30 mouse cellular contexts compared by ENCODE assay signal in genomic region chr4:105358725-105359124, GRCm38 (mm10).
DNase-seq lines count a peak whose midpoint lies in the region; ATAC-seq and TF ChIP-seq lines count a peak whose summit lies in the region.
"Had no signal": no experiment of that assay in that cellular context is flagged by ENCODE, and none has a peak within 500 bp of the region (broad histone marks: within the 10 kb centered on the region; RNA-seq: fewer than 3 reads in every experiment).

No protein-coding gene starts in this region.

- no peak for TF ChIP-seq CTCF in lung, embryonic 14.5 days (IDR thresholded peaks at IDR 0.05; ENCODE audit: low read depth)
- no peak for TF ChIP-seq CTCF in lung, adult 2 months (IDR thresholded peaks at IDR 0.05; ENCODE audit: insufficient read depth, low read length)
- TF ChIP-seq CTCF in midbrain, postnatal 0 days (IDR thresholded peaks at IDR 0.05): no peak
- TF ChIP-seq CTCF in thymus, adult 2 months (IDR thresholded peaks at IDR 0.05; ENCODE audit: borderline replicate concordance, control insufficient read depth, extremely low read depth, insufficient read depth, low read length, poor library complexity): no peak

- no peaks in the 10 kb centered on the region for H3K36me3 ChIP-seq in lung, embryonic 14.5 days (ENCODE audit: insufficient read depth)
- no peaks in the 10 kb centered on the region for H3K36me3 ChIP-seq in midbrain, postnatal 0 days (ENCODE audit: insufficient read depth, low read length)
- no peaks in the 10 kb centered on the region for H3K36me3 ChIP-seq in midbrain, embryonic 11.5 days (ENCODE audit: control insufficient read depth, insufficient read depth, low read length)
- H3K36me3 ChIP-seq in limb, embryonic 14.5 days (ENCODE audit: control insufficient read depth, insufficient read depth, low read length): no peaks in the 10 kb centered on the region
- no peaks in the 10 kb centered on the region for H3K36me3 ChIP-seq in thymus, adult 2 months (ENCODE audit: control insufficient read depth, insufficient read depth, low read length)
- H3K36me3 ChIP-seq: embryonic facial prominence, embryonic 13.5 days; forebrain, embryonic 10.5 days; limb, embryonic 12.5 days; midbrain, embryonic 10.5 days; neural tube, embryonic 12.5 days had no signal

- no peaks in the 10 kb centered on the region for H3K4me1 ChIP-seq in lung, embryonic 14.5 days (ENCODE audit: insufficient read depth)
- H3K4me1 ChIP-seq in lung, adult 2 months (ENCODE audit: control insufficient read depth, insufficient read depth, low read length): no peaks in the 10 kb centered on the region
- no peaks in the 10 kb centered on the region for H3K4me1 ChIP-seq in midbrain, postnatal 0 days (ENCODE audit: insufficient read depth, low read length)
- peaks cover 5% of the 10 kb centered on the region; the same call in 1 of the 2 replicates for H3K4me1 ChIP-seq in midbrain, embryonic 11.5 days (ENCODE audit: control insufficient read depth, insufficient read depth, low read length)
- 0 out of 2 replicates have a peak, but pooled peaks cover 3% of the 10 kb centered on the region for H3K4me1 ChIP-seq in limb, embryonic 14.5 days (ENCODE audit: control insufficient read depth, insufficient read depth, low read length)
- H3K4me1 ChIP-seq in thymus, adult 2 months (replicated peaks; ENCODE audit: control insufficient read depth, insufficient read depth, low read length): no peaks in the 10 kb centered on the region
- H3K4me1 ChIP-seq: embryonic facial prominence, embryonic 13.5 days had no signal

- peak; percentile 39 for DNase-seq in adrenal gland, postnatal 10 days
- DNase-seq in adrenal gland, adult 18-20 months (ENCODE audit: low spot score in 2 of 2): no peak
- DNase-seq in lung, embryonic 14.5 days: peak; percentile 89
- DNase-seq in lung, adult 2 months: no peak
- peak; percentile 31 for DNase-seq in midbrain, postnatal 0 days (ENCODE audit: low spot score)
- DNase-seq in midbrain, embryonic 11.5 days (ENCODE audit: low spot score, missing footprints): no peak
- peak; percentile 20 for DNase-seq in limb, embryonic 14.5 days (ENCODE audit: low spot score)
- DNase-seq in thymus, adult 2 months: no peak
- DNase-seq: cerebellum, adult 11 months; cerebellum, adult 9-10 months; forebrain, postnatal 0 days; gastrocnemius, postnatal 10 days; heart, postnatal 14 days; kidney, adult 9 months; kidney, postnatal 14 days; layer of hippocampus, adult 9-11 months; right cerebral cortex, adult 18-20 months; right cerebral cortex, postnatal 4 days; thymus, adult 18-20 months; thymus, postnatal 36 days had no signal

- ATAC-seq in lung, embryonic 14.5 days (ENCODE audit: insufficient read depth): peak; percentile 85
- no peak for ATAC-seq in midbrain, postnatal 0 days (ENCODE audit: low FRiP score)
- no peak for ATAC-seq in midbrain, embryonic 11.5 days (ENCODE audit: low FRiP score)
- ATAC-seq in limb, embryonic 14.5 days (ENCODE audit: low FRiP score, low read depth): no peak
- ATAC-seq: forebrain, postnatal 0 days; intestine, postnatal 0 days; midbrain, embryonic 16.5 days had no signal

- H3K27me3 ChIP-seq in lung, embryonic 14.5 days (ENCODE audit: insufficient read depth, low read length): no peaks in the 10 kb centered on the region
- H3K27me3 ChIP-seq in midbrain, postnatal 0 days (ENCODE audit: insufficient read depth, low read length): no peaks in the 10 kb centered on the region
- H3K27me3 ChIP-seq in midbrain, embryonic 11.5 days (ENCODE audit: control insufficient read depth, insufficient read depth, low read length): no peaks in the 10 kb centered on the region
- no peaks in the 10 kb centered on the region for H3K27me3 ChIP-seq in limb, embryonic 14.5 days (ENCODE audit: control insufficient read depth, insufficient read depth, low read length)
- no peaks in the 10 kb centered on the region for H3K27me3 ChIP-seq in thymus, adult 2 months (ENCODE audit: control insufficient read depth, insufficient read depth, low read length)
- H3K27me3 ChIP-seq: embryonic facial prominence, embryonic 13.5 days; limb, embryonic 12.5 days; neural tube, embryonic 12.5 days had no signal

- WGBS in lung, embryonic 14.5 days: 25% methylated on average over 2 of the region's 2 CpGs
- 15% methylated on average over 2 of the region's 2 CpGs for WGBS in lung, adult 2 months
- 67% methylated on average over 2 of the region's 2 CpGs for WGBS in midbrain, postnatal 0 days
- WGBS in midbrain, embryonic 11.5 days: 88% methylated on average over 2 of the region's 2 CpGs
- WGBS in limb, embryonic 14.5 days: 9% methylated on average over 2 of the region's 2 CpGs
- WGBS in thymus, adult 2 months: 35% methylated on average over 2 of the region's 2 CpGs

- no peak overlapping the region for H3K9ac ChIP-seq in lung, embryonic 14.5 days
- H3K9ac ChIP-seq in midbrain, postnatal 0 days (replicated peaks; ENCODE audit: low read length, poor library complexity, severe bottlenecking): no peak overlapping the region
- no peak overlapping the region for H3K9ac ChIP-seq in midbrain, embryonic 11.5 days (ENCODE audit: low read length)
- no peak overlapping the region for H3K9ac ChIP-seq in limb, embryonic 14.5 days (ENCODE audit: low read depth, low read length, severe bottlenecking)
- H3K9ac ChIP-seq: embryonic facial prominence, embryonic 13.5 days; forebrain, postnatal 0 days; limb, embryonic 12.5 days; neural tube, embryonic 12.5 days had no signal

- H3K9me3 ChIP-seq in lung, embryonic 14.5 days (ENCODE audit: low read depth, low read length): no peaks in the 10 kb centered on the region
- no peaks in the 10 kb centered on the region for H3K9me3 ChIP-seq in midbrain, postnatal 0 days (ENCODE audit: low read length)
- no peaks in the 10 kb centered on the region for H3K9me3 ChIP-seq in midbrain, embryonic 11.5 days (ENCODE audit: control insufficient read depth, low read length)
- no peaks in the 10 kb centered on the region for H3K9me3 ChIP-seq in limb, embryonic 14.5 days (ENCODE audit: control insufficient read depth, low read length)
- H3K9me3 ChIP-seq: embryonic facial prominence, embryonic 13.5 days; forebrain, embryonic 10.5 days; limb, embryonic 12.5 days; midbrain, embryonic 10.5 days; neural tube, embryonic 12.5 days had no signal

- no peak overlapping the region for H3K27ac ChIP-seq in lung, embryonic 14.5 days (ENCODE audit: low read depth)
- no peak overlapping the region for H3K27ac ChIP-seq in midbrain, postnatal 0 days (ENCODE audit: low read depth, low read length)
- no peak overlapping the region for H3K27ac ChIP-seq in midbrain, embryonic 11.5 days (ENCODE audit: low read depth, low read length)
- no peak overlapping the region for H3K27ac ChIP-seq in limb, embryonic 14.5 days (replicated peaks; ENCODE audit: low read depth, low read length)
- no peak overlapping the region for H3K27ac ChIP-seq in thymus, adult 2 months (ENCODE audit: control insufficient read depth, insufficient read depth, low read length)
- H3K27ac ChIP-seq: embryonic facial prominence, embryonic 13.5 days; forebrain, embryonic 10.5 days; limb, embryonic 12.5 days; midbrain, embryonic 10.5 days; neural tube, embryonic 12.5 days; stomach, postnatal 0 days had no signal

- H3K4me2 ChIP-seq in lung, embryonic 14.5 days: no peak overlapping the region
- no peak overlapping the region for H3K4me2 ChIP-seq in midbrain, postnatal 0 days (ENCODE audit: low read depth, low read length, poor library complexity, severe bottlenecking)
- H3K4me2 ChIP-seq in midbrain, embryonic 11.5 days: no peak overlapping the region
- no peak overlapping the region for H3K4me2 ChIP-seq in limb, embryonic 14.5 days (replicated peaks; ENCODE audit: low read depth, low read length, severe bottlenecking)
- H3K4me2 ChIP-seq: embryonic facial prominence, embryonic 13.5 days; limb, embryonic 12.5 days; liver, embryonic 11.5 days; neural tube, embryonic 12.5 days had no signal

- H3K4me3 ChIP-seq in lung, embryonic 14.5 days (ENCODE audit: low read depth, low read length): no peak overlapping the region
- no peak overlapping the region for H3K4me3 ChIP-seq in lung, adult 2 months (replicated peaks; ENCODE audit: extremely low read depth, low read depth, low read length)
- H3K4me3 ChIP-seq in midbrain, postnatal 0 days (ENCODE audit: low read depth, low read length): no peak overlapping the region
- no peak overlapping the region for H3K4me3 ChIP-seq in midbrain, embryonic 11.5 days (ENCODE audit: low read depth, low read length)
- no peak overlapping the region for H3K4me3 ChIP-seq in limb, embryonic 14.5 days (replicated peaks; ENCODE audit: low read length)
- no peak overlapping the region for H3K4me3 ChIP-seq in thymus, adult 2 months (ENCODE audit: control insufficient read depth, insufficient read depth, low read length)
- H3K4me3 ChIP-seq: embryonic facial prominence, embryonic 13.5 days; forebrain, embryonic 10.5 days; limb, embryonic 12.5 days; midbrain, embryonic 10.5 days; myocyte; neural tube, embryonic 12.5 days had no signal

- TF ChIP-seq POLR2A in lung, adult 2 months (IDR thresholded peaks at IDR 0.05; ENCODE audit: borderline replicate concordance, extremely low read depth, low read depth, low read length): no peak
- TF ChIP-seq POLR2A in limb, embryonic 14.5 days (IDR thresholded peaks at IDR 0.05; ENCODE audit: borderline replicate concordance, extremely low read depth, insufficient read depth, insufficient read length): no peak
- TF ChIP-seq POLR2A in thymus, adult 2 months (IDR thresholded peaks at IDR 0.05; ENCODE audit: control insufficient read depth, extremely low read depth, insufficient read depth, low read length, poor library complexity): no peak

Comparison
In these comparisons a context has a peak if more than half of its experiments do, and no peak if none do; other contexts are left out.
1. DNase-seq: peak in adrenal gland, postnatal 10 days (single experiment), lung, embryonic 14.5 days (single experiment), midbrain, postnatal 0 days (single experiment) and limb, embryonic 14.5 days (single experiment); none in adrenal gland, adult 18-20 months (0 of 2), lung, adult 2 months (single experiment), midbrain, embryonic 11.5 days (single experiment) and thymus, adult 2 months (single experiment).